Mouse (Mus musculus) frontal cortex, postnatal 36 days (tissue): ENCODE data around the gene Mypop.

Source experiments
- DNase-seq, 2 experiments: peaks; one replicate each; pipeline ENCODE4 v3.0.0; 2022; ENCODE audit warnings: low spot score in 2 of 2

Mypop gene

GRCm38 (mm10) chr7:18989995-18990394 lies 1.1 kb upstream of the Mypop start:
- DNase-seq, result no peak

- DNase-seq, result peak in 1 of 2 experiments; percentile 50
Measured at GRCm38 (mm10) chr7:18991660-18992293, 732 bp downstream of the Mypop start.

- DNase-seq, result peak in 1 of 2 experiments; percentile 62
Measured at GRCm38 (mm10) chr7:18992294-18992675, 1.2 kb downstream of the Mypop start.

GRCm38 (mm10) chr7:18993036-18993435 lies 2.0 kb downstream of the Mypop start:
- no peak for DNase-seq

GRCm38 (mm10) chr7:18998835-18999234 lies 7.8 kb downstream of the Mypop start:
- DNase-seq, result no peak

GRCm38 (mm10) chr7:19000421-19000820 lies 9.4 kb downstream of the Mypop start:
- no peak for DNase-seq

- no peak for DNase-seq
Measured at GRCm38 (mm10) chr7:19001066-19001806, 10.2 kb downstream of the Mypop start.

- no peak for DNase-seq
Measured at GRCm38 (mm10) chr7:19001807-19002085, 10.7 kb downstream of the Mypop start.

- no peak for DNase-seq
Measured at GRCm38 (mm10) chr7:19002115-19002514, 11.1 kb downstream of the Mypop start.

- peak; percentile 76 to 85 for DNase-seq
Measured at GRCm38 (mm10) chr7:19002848-19003498, 11.9 kb downstream of the Mypop start.

- peak; percentile 94 to 96 for DNase-seq
Measured at GRCm38 (mm10) chr7:19003902-19004630, 13.0 kb downstream of the Mypop start, which contains the start of gene Irf2bp1. Gene Irf2bp1, plus strand, starts transcription at chr7:19004044.

- no peak for DNase-seq
Measured at GRCm38 (mm10) chr7:19004631-19005079, 13.6 kb downstream of the Mypop start.

GRCm38 (mm10) chr7:19005417-19006121 lies 14.5 kb downstream of the Mypop start:
- DNase-seq, result no peak

GRCm38 (mm10) chr7:19006476-19006875 lies 15.4 kb downstream of the Mypop start:
- peak; percentile 79 to 92 for DNase-seq

GRCm38 (mm10) chr7:19007026-19007977 lies 16.3 kb downstream of the Mypop start:
- DNase-seq, result no peak

- DNase-seq, result no peak
Measured at GRCm38 (mm10) chr7:19010581-19010980, 19.5 kb downstream of the Mypop start.

- DNase-seq, result no peak
Measured at GRCm38 (mm10) chr7:19012025-19012621, 21.1 kb downstream of the Mypop start.

GRCm38 (mm10) chr7:19012882-19013281 lies 21.8 kb downstream of the Mypop start:
- no peak for DNase-seq

GRCm38 (mm10) chr7:19014452-19014851 lies 23.4 kb downstream of the Mypop start:
- no peak for DNase-seq

GRCm38 (mm10) chr7:19016042-19016441 lies 25.0 kb downstream of the Mypop start:
- DNase-seq, result no peak
